Mouse (Mus musculus) Patski (cell line): Measurements from ENCODE around the gene Olfr1349. TPM values are rescaled to one million over a fixed set of nuclear protein-coding genes. Genes with fewer than 3 reads are reported as not detected.
"Not testable (repeated sequence)": the region's sequence is repeated elsewhere in the genome, so short reads cannot be mapped to it uniquely, and the experiment has no call there.

ENCODE experiments used
- ATAC-seq: fragments of 100-300 bp; one replicate; pipeline ENCODE4 v1.8.0; 2021
- CTCF ChIA-PET: fragments of 350-600 bp; sonication (Branson Sonifier 250); formaldehyde crosslinking; loops from one replicate; lab custom pipeline; 2022; ENCODE audit warnings: inconsistent platforms; lab: Charles Lee
- POLR2A ChIA-PET: fragments of 350-600 bp; sonication (Branson Sonifier 250); formaldehyde crosslinking; loops from one replicate; lab custom pipeline; 2022; ENCODE audit warnings: antibody characterized with exemption, inconsistent platforms; lab: Charles Lee
- DNase-seq: peaks from one replicate; pipeline ENCODE4 v3.0.0-alpha.2; 2011; ENCODE audit warnings: low read depth, low spot score
- H3K27me3 ChIP-seq: fragments of 371-371 bp; one replicate; pipeline ENCODE4 v1.5.1; 2021
- CTCF ChIP-seq: fragments of 100-300 bp; IDR thresholded peaks from one replicate; pipeline ENCODE4 v1.5.1; 2021
- in situ Hi-C: fragments of 300-500 bp; cut with MboI; formaldehyde crosslinking; loops from 3 replicates; pipeline ENCODE4 v1.11.1; 2018; ENCODE audit warnings: low pct_unique_long_range_greater_than_20kb, mixed read lengths
- polyA plus RNA-seq: library from polyadenylated mRNA; unstranded; gene quantifications from one replicate; pipeline ENCODE4 v1.2.3, GENCODE M21; 2021

Gene Olfr1349
- polyA plus RNA-seq = not detected

DNA sequence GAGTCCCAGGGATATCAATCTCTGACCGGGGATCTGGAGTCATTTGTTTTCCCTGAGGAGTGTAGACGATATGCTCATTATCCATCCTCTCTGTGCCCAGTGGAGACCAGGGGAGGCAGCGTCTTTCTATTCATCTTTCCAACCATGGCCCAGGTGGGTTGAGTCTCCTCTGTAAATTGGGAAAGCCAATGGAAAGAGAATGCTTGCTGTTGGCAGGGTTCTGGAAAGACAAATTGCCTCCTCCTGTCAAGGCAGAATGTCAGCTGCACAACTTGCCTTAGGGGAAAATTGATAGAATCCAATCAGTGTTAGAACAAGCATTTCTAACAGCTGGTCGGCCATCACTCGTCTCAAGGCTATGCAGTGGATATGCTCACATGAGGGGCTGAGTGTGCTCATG is at the start of gene Olfr1349:
Gene Olfr1349 (minus strand): TSS at position 101 of the 400 bp plus-strand sequence.
- ChIA-PET POLR2A (no interaction called here), CTCF (interaction anchor here (0.8 kb wide), 1 partner anchor 87 kb away, joined by 3 read pairs; no protein-coding TSS in a partner anchor)
- H3K27me3 ChIP-seq = peaks cover 3% of the 10 kb centered on the region
- no peak for TF ChIP-seq CTCF
- in situ Hi-C loops = no loop called here
- ATAC-seq (no peak), DNase-seq (no peak)

GRCm38 (mm10) chr7:6564541-6564940 is 41.8 kb upstream of the Olfr1349 start, which contains the start of gene Olfr1350:
Olfr1350 (plus strand) TSS chr7:6564841.
- no peaks in the 10 kb centered on the region for H3K27me3 ChIP-seq
- TF ChIP-seq CTCF = no peak
- ATAC-seq (no peak), DNase-seq (no peak)
- in situ Hi-C loops = no loop called here
- POLR2A ChIA-PET = no interaction called here
- CTCF ChIA-PET = no interaction called here

- no peak for ATAC-seq
These were observed 3.4 kb upstream of the Olfr1349 start for GRCm38 (mm10) chr7:6526141-6526540.

DNA sequence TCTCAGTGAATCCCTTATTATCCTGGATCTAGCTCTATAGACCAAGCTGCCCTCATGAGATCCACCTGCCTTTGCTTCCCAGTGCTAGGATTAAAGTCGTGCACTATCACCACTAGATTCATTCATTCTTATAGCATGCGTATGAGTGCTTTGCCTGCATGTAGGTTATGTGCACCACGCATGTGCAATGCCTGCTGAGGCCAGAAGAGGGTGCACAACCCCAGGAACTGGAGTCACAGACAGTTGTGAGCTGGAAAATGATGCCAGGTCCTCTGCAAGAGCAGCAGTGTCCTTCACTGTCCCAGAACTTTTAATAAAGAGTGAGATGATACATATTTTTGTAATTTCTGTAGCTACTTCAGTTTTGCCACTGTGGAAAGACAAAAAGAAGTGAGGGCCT is 2.3 kb upstream of the Olfr1349 start:
- peak; percentile 28 for TF ChIP-seq CTCF
- DNase-seq = no peak

More at GRCm38 (mm10) chr7:6526141-6526540, 3.4 kb upstream of the Olfr1349 start:
- TF ChIP-seq CTCF = peak; percentile 65
- ChIA-PET POLR2A (no interaction called here), CTCF (interaction anchor here (0.8 to 1.6 kb wide), 4 partner anchors 12 to 91 kb away, joined by 3 to 9 read pairs (median 4); no protein-coding TSS in a partner anchor)
- H3K27me3 ChIP-seq = peaks cover 12% of the 10 kb centered on the region
- in situ Hi-C loops = loop anchor here (5.0 to 25.0 kb wide), 3 partner anchors 89 to 169 kb away; partner anchors contain the start of gene Olfr1344
- DNase-seq = no peak

DNA sequence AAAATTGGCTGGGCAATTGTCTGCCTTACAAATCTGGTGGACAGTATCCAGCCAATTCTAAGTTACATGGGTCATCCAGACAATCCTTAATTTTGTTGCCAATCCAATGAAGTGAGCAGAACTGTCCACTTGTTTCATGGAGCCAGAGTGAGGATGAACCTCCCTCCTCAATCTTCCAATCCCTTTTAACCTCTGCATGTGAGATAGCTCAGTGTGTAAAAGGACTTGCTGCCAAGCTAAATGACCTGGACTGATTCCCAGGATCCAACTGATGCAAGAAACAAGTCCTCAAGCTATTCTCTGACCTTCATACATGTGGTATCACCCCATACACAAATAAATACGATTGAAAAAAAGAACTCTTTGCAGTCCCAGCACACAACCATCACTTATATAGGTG is 1.1 kb downstream of the Olfr1349 start:
- no peak for TF ChIP-seq CTCF
- no peaks in the 10 kb centered on the region for H3K27me3 ChIP-seq
- ChIA-PET POLR2A (no interaction called here), CTCF (no interaction called here)
- no peak for DNase-seq
- no peak for ATAC-seq
- in situ Hi-C loops = no loop called here

More for the DNA sequence above, 2.3 kb upstream of the Olfr1349 start:
- ChIA-PET POLR2A (no interaction called here), CTCF (interaction anchor here (1.3 to 1.6 kb wide), 3 partner anchors 11 to 90 kb away, joined by 4 to 9 read pairs (median 5); no protein-coding TSS in a partner anchor)
- peaks cover 12% of the 10 kb centered on the region for H3K27me3 ChIP-seq
- ATAC-seq = no peak
- in situ Hi-C loops = loop anchor here (5.0 to 25.0 kb wide), 3 partner anchors 88 to 168 kb away; partner anchors contain the start of gene Olfr1344

- POLR2A ChIA-PET = no interaction called here
- CTCF ChIA-PET = no interaction called here
- ATAC-seq = no peak
- DNase-seq = no peak
- in situ Hi-C loops = no loop called here
- peaks cover 18% of the 10 kb centered on the region for H3K27me3 ChIP-seq
- no peak for TF ChIP-seq CTCF
These were observed 14.1 kb downstream of the Olfr1349 start, which contains the start of gene Olfr1348 for GRCm38 (mm10) chr7:6508648-6509047. Olfr1348 (minus strand) TSS chr7:6508748.

DNA sequence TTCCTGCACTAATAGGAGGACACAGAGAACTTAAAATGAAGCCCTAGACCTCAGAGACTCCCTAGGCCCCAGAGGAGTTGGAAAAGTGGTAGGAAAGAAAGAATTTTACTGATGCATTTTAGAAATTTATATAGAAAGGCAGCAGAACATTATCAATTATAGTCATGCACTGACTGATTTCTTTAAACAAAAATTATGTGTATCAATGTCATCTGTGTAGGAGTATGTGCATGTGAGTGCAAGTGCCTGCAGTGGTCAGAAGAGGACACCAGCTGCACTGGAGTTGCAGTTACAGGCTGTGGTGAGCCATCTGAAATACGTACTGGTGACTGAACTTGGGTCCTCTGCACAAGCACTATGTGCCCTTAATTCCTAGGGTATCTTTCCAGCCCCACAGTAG is 23.1 kb downstream of the Olfr1349 start, which contains the start of gene Olfr1347:
Gene Olfr1347 (minus strand): TSS at position 101 of the 400 bp plus-strand sequence.
- ChIA-PET POLR2A (no interaction called here), CTCF (interaction anchor here (1.0 kb wide), 1 partner anchor 52 kb away, joined by 3 read pairs; no protein-coding TSS in a partner anchor)
- TF ChIP-seq CTCF = no peak
- no peak for DNase-seq
- in situ Hi-C loops = no loop called here
- ATAC-seq = no peak
- no peaks in the 10 kb centered on the region for H3K27me3 ChIP-seq

GRCm38 (mm10) chr7:6486841-6487240 is 35.9 kb downstream of the Olfr1349 start, which contains the start of gene Olfr5:
Olfr5 (minus strand) TSS chr7:6486941.
- H3K27me3 ChIP-seq = no peaks in the 10 kb centered on the region
- no peak for TF ChIP-seq CTCF
- in situ Hi-C loops = no loop called here
- DNase-seq (no peak), ATAC-seq (no peak)
- ChIA-PET POLR2A (no interaction called here), CTCF (no interaction called here)

DNA sequence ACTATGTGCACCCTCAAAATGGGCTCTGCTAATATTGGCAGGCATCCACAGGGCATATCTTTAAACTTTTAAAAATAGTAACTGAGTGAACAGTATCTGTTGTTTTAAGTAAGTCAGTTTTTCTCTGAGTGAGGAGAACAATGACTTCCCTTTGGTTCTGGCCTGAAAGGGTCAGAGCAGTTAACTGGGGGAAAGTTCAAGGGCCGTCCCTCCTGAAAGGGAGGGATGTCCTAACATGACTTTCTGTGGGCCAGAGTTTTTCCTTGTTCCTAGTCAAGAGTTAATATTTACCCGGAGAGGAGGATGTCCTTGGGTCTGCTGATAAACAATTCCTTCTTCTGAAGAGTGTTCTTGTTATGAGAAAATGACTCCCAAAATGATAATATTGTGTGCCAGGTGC is 45.1 kb downstream of the Olfr1349 start:
- DNase-seq, in situ Hi-C loops, CTCF ChIA-PET, ATAC-seq, POLR2A ChIA-PET, H3K27me3 ChIP-seq: not testable (repeated sequence)

DNA sequence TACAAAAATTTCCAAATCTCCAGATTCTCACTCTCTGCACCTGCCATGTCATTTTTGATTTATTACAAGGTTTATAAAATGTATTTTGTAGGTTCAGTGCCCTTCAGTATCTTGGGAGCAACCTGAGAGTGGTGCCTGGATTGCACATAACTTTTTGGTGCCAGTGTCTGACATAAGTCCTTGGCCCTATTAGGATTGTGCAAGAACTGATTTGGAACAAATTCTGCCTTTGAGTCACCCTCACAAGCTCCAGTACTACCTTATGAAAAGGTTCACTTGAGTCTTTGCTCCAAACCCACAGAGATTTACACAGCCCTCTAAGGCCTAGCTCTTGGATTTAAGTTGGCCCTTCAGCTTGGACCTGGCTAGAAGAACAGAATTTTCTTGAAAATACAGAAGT is 55.8 kb downstream of the Olfr1349 start, which contains the start of gene Olfr1346:
Gene Olfr1346 (plus strand): TSS at position 151 of the 400 bp plus-strand sequence.
- POLR2A ChIA-PET = no interaction called here
- CTCF ChIA-PET = no interaction called here
- DNase-seq (no peak), ATAC-seq (no peak)
- peaks cover 15% of the 10 kb centered on the region for H3K27me3 ChIP-seq
- in situ Hi-C loops = no loop called here
- no peak for TF ChIP-seq CTCF

Other genes starting within 250 kb of the Olfr1349 start
- gene Zfp667, start 236.4 kb downstream of the Olfr1349 start, polyA plus RNA-seq = 3.6 TPM
- gene Zfp583, start 191.7 kb downstream of the Olfr1349 start, polyA plus RNA-seq = not detected
- 0.99 TPM for gene Gm3854, start 179.2 kb downstream of the Olfr1349 start, polyA plus RNA-seq
- 3.4 TPM for gene Zfp78, start 159.7 kb downstream of the Olfr1349 start, polyA plus RNA-seq
- 7.6 TPM for gene Zfp28, start 139.7 kb downstream of the Olfr1349 start, polyA plus RNA-seq
- gene Smim17, start 124.2 kb downstream of the Olfr1349 start, polyA plus RNA-seq = 0.36 TPM
- not detected for gene Gm20715, start 112.7 kb downstream of the Olfr1349 start, polyA plus RNA-seq
- gene Olfr1344, start 84.3 kb downstream of the Olfr1349 start, polyA plus RNA-seq = not detected
- gene Olfr1336, start 66.8 kb downstream of the Olfr1349 start, polyA plus RNA-seq = 0.01 TPM
- gene Olfr1346, start 55.8 kb downstream of the Olfr1349 start, polyA plus RNA-seq = not detected
- not detected for gene Olfr5, start 36.0 kb downstream of the Olfr1349 start, polyA plus RNA-seq
- gene Olfr1347, start 23.2 kb downstream of the Olfr1349 start, polyA plus RNA-seq = not detected
- not detected for gene Olfr1348, start 14.2 kb downstream of the Olfr1349 start, polyA plus RNA-seq
- gene Olfr1350, start 41.9 kb upstream of the Olfr1349 start, polyA plus RNA-seq = not detected
- 127 TPM for gene Zim1, start 173.5 kb upstream of the Olfr1349 start, polyA plus RNA-seq
- 90.8 TPM for gene Peg3, start 207.5 kb upstream of the Olfr1349 start, polyA plus RNA-seq
- gene Usp29, start 207.6 kb upstream of the Olfr1349 start, polyA plus RNA-seq = 4.3 TPM